Mouse (Mus musculus) hindbrain, postnatal 0 days (tissue): ENCODE data around the gene Rtn3. TPM values are rescaled to one million over a fixed set of nuclear protein-coding genes. Genes with fewer than 3 reads are reported as not detected.
A peak's percentile ranks its signal among the peaks of the same experiment; 100 is the strongest.

Experiments used
- ATAC-seq: fragments of 200-750 bp; cut with Nextera tagmentation; 2 replicates; pipeline ENCODE4 v1.8.0; 2017; ENCODE audit warnings: mild to moderate bottlenecking, moderate TSS enrichment, moderate library complexity
- DNase-seq: peaks from one replicate; pipeline ENCODE4 v3.0.0-alpha.2; 2015; ENCODE audit warnings: low spot score
- H3K27ac ChIP-seq: fragments of 300-500 bp; sonication (generic); 2 replicates; pipeline ENCODE4 v1.5.1; 2014; ENCODE audit warnings: mild to moderate bottlenecking
- H3K27me3 ChIP-seq: fragments of 300-500 bp; sonication (generic); 2 replicates; pipeline ENCODE4 v1.6.1; 2014; ENCODE audit warnings: low read length, mixed read lengths; ENCODE audit not compliant: insufficient read depth
- H3K36me3 ChIP-seq: fragments of 300-500 bp; sonication (generic); 2 replicates; pipeline ENCODE4 v1.6.1; 2014; ENCODE audit warnings: low read length, mixed read lengths; ENCODE audit not compliant: insufficient read depth
- H3K4me1 ChIP-seq: fragments of 300-500 bp; sonication (generic); 2 replicates; pipeline ENCODE4 v1.6.1; 2014; ENCODE audit warnings: antibody characterized with exemption, low read length, mixed read lengths; ENCODE audit not compliant: insufficient read depth
- H3K4me2 ChIP-seq: fragments of 300-500 bp; sonication (generic); 2 replicates; pipeline ENCODE4 v1.6.1; 2014; ENCODE audit warnings: low read depth, mild to moderate bottlenecking, low read length, moderate library complexity, mixed read lengths
- H3K4me3 ChIP-seq: fragments of 300-500 bp; sonication (generic); 2 replicates; pipeline ENCODE4 v1.5.1; 2014; ENCODE audit warnings: low read length
- H3K9ac ChIP-seq: fragments of 300-500 bp; sonication (generic); replicated peaks from 2 replicates; pipeline ENCODE4 v1.6.1; 2014; ENCODE audit warnings: mild to moderate bottlenecking, low read length, moderate library complexity, mixed read lengths
- H3K9me3 ChIP-seq: fragments of 300-500 bp; sonication (generic); 2 replicates; pipeline ENCODE4 v1.6.1; 2016; ENCODE audit warnings: low read length, mixed read lengths
- CTCF ChIP-seq: IDR thresholded peaks from 2 replicates; pipeline ENCODE4 v1.5.1; 2016; ENCODE audit warnings: antibody characterized with exemption, control low read depth, low read depth
- WGBS: fragments of 180-500 bp; shearing (Covaris S2); extraction: QIAGEN DNeasy Blood & Tissue Kit; methylation state at CpG from one replicate; pipeline ENCODE4 v1.1.7; 2014; 5-methylcytosine and 5-hydroxymethylcytosine counted together
- polyA plus RNA-seq: library from polyadenylated mRNA; unstranded; fragments of >200 nt; fragmentation: Nextera tagmentation; extraction: Ambion mirVana; gene quantifications from 2 replicates; pipeline ENCODE4 v1.2.1, GENCODE M21; 2015
- total RNA-seq: library from RNA; depleted of rRNA; stranded (reverse); fragments of >200 nt; gene quantifications from 2 replicates; pipeline ENCODE4 v1.2.3, GENCODE M21; 2014

Rtn3 gene
- total and polyA plus RNA-seq, 2 experiments from 2014 or later: 366 to 704 TPM

DNA sequence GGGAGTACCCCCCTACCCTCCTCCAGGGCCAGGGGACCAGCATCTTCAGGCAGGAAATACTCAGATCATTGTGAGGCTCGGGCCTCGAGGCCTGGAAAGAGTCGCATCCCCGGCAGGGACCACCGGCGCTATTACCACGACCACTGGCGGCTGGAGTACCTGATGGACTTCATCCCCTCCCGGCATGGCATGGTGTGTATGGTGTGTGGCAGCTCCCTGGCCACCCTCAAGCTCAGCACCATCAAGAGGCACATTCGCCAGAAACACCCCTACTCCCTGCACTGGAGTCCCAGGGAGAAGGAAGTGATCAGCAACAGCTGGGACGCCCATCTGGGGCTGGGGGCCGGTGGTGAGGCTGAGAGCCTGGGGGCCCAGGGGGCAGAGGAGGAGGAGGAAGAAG is 63.0 kb downstream of the Rtn3 start:
- Histone ChIP-seq H3K27ac (0 out of 2 replicates have a peak overlapping the region, but pooled peaks have one; percentile 98), H3K9me3 (no peaks in the 10 kb centered on the region), H3K9ac (peak overlapping the region; percentile 94), H3K4me1 (peaks cover 42% of the 10 kb centered on the region), H3K27me3 (no peaks in the 10 kb centered on the region), H3K36me3 (no peaks in the 10 kb centered on the region), H3K4me3 (0 out of 2 replicates have a peak overlapping the region, but pooled peaks have one; percentile 90), H3K4me2 (peak overlapping the region; percentile 88)
- ATAC-seq (no peak), DNase-seq (no peak)
- 36% methylated on average over 12 of the region's 12 CpGs for WGBS
- no peak for TF ChIP-seq CTCF

DNA sequence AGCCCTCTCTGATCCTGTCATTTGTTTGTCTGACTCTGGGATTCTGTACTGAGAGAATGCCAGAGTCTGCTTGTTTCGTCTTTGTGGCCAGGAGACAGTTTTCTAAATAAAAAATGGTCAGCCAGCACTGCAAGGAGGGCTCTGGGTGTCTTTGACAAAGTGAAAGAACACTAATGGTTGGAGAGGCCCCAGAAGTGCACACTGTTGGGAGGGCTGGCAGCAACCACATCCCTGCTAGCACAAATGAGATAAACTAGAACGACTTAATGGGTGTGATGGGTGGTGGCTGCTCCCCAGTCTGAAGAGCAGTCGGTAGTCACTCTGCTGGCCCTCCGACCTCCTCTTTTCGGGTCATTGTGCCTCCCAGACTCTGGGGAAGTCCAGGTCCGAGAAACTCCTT is 63.9 kb downstream of the Rtn3 start:
- WGBS: 17% methylated on average over 6 of the region's 6 CpGs

DNA sequence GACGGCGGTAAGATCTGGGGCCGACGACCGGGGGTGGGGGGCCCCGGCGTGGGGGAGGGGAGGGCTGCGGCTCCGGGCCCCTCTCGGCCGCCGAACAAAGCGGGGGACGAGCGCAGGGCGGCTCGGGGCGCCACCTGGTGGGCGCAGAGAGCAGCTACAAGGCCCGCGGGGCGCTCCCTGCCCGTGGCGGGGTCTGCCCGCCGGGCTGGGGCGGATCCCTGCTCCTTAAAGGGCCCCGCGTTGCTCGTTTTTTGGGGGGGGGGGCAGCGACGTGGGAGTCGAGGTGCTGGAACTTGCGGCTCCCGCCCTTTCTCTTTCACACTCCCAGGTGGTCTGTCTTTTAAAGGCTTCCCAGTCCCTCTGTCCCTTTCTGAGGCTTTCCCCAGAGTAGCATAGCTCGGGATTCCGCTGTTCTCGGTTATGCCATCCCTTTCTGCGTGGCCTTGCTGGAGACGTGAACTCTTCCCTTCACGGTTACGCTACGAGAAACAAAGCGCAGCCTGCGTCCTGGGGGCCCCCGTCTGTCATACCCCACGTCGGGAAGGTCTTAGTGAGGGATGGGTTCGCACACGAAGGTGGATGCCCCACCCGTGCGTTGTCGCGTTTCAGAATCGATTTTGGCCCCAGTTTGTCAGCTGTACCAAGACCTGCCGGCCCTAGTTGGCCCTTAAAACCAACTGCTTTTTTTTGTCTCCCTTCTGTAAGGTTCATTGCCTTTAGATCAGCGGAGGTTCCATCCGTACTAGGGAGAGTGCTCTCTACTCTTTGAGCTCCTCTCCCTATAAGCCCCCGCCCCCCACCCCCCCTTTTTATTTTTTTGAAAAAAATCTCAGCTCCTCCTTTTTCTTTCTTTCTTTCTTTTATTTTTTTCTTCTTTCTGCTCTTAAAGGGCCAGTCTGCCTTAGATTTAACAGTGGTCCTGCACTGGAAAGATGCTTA is 64.9 kb downstream of the Rtn3 start:
- peaks cover 36% of the 10 kb centered on the region for H3K4me1 ChIP-seq

More for the DNA sequence above, 63.9 kb downstream of the Rtn3 start:
- Histone ChIP-seq H3K4me3 (peak overlapping the region; percentile 90), H3K4me2 (peak overlapping the region; percentile 88), H3K36me3 (no peaks in the 10 kb centered on the region), H3K27ac (peak overlapping the region; percentile 98), H3K4me1 (peaks cover 42% of the 10 kb centered on the region), H3K9ac (peak overlapping the region; percentile 94; the same call in 1 of the 2 replicates), H3K27me3 (no peaks in the 10 kb centered on the region), H3K9me3 (no peaks in the 10 kb centered on the region)
- ATAC-seq (no peak), DNase-seq (no peak)
- no peak for TF ChIP-seq CTCF

DNA sequence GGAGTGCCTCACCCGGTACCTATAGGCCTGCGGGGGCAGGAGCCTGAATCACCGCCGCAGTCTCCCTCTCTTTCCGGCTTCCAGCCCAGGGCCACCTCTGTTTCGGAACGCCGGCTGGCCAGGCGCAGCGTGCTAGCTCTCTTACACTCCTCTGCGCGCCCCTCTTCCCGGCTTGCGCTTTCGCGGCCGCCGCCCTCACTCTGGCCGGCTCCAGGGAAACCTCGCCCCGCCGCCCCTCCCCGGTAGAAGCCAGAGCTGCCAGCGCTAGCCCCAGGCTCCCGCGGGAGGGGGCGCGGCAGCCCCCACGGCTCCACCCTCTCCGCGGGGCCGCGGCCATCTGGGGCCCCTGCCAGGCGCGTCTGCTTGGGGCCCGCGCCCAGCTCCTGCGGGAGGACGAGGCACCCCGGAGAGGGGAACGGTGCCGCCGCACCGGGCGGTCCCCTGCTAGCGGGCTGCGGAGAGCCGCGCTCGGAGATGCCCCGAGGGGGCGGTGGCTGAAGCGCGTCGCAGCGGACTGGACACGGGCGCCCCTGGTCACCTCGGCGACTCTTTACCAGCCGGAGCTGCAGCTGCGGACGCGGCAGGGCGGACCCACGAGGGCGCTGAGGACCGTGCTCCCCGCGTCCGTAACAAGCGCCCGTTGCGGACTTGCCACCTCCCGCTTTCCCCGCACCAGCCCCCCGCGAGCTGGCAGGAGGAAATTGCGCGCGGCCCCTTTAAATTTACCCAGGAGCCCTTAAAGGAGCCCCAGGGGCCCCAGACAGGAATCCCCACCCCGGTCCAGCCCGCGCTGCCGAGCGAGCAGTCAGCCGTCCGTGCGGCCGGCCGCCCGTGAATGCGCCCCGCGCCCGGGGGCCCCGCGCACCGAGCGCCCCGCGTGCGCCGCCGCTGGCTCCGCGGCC is 66.0 kb downstream of the Rtn3 start, which contains the start of gene 2700081O15Rik:
2700081O15Rik (plus strand) TSS at position 792 of the 902 bp plus-strand sequence.
- peak within 1 kb of the TSS; percentile 90 for H3K4me3 ChIP-seq
- ATAC-seq (peak; percentile 43), DNase-seq (peak; percentile 87)
- no peaks in the 10 kb centered on the region for H3K9me3 ChIP-seq
- H3K9ac ChIP-seq: peak within 1 kb of the TSS; percentile 94
- no peaks in the 10 kb centered on the region for H3K27me3 ChIP-seq
- H3K27ac ChIP-seq: peak within 1 kb of the TSS; percentile 98
- H3K36me3 ChIP-seq: no peaks in the 10 kb centered on the region
- 1% methylated on average over 82 of the region's 107 CpGs for WGBS
- H3K4me2 ChIP-seq: peak within 1 kb of the TSS; percentile 88
- peaks cover 30% of the 10 kb centered on the region for H3K4me1 ChIP-seq
- no peak; the same call in 1 of the 2 replicates for TF ChIP-seq CTCF

More for the DNA sequence above, 64.9 kb downstream of the Rtn3 start:
- Histone ChIP-seq H3K9me3 (no peaks in the 10 kb centered on the region), H3K27ac (peak overlapping the region; percentile 98), H3K4me2 (peak overlapping the region; percentile 88), H3K27me3 (no peaks in the 10 kb centered on the region), H3K9ac (peak overlapping the region; percentile 94), H3K36me3 (no peaks in the 10 kb centered on the region), H3K4me3 (peak overlapping the region; percentile 90)
- ATAC-seq (peak; percentile 81), DNase-seq (peak; percentile 94)
- TF ChIP-seq CTCF: peak; percentile 60
- WGBS: 0% methylated on average over 35 of the region's 59 CpGs

DNA sequence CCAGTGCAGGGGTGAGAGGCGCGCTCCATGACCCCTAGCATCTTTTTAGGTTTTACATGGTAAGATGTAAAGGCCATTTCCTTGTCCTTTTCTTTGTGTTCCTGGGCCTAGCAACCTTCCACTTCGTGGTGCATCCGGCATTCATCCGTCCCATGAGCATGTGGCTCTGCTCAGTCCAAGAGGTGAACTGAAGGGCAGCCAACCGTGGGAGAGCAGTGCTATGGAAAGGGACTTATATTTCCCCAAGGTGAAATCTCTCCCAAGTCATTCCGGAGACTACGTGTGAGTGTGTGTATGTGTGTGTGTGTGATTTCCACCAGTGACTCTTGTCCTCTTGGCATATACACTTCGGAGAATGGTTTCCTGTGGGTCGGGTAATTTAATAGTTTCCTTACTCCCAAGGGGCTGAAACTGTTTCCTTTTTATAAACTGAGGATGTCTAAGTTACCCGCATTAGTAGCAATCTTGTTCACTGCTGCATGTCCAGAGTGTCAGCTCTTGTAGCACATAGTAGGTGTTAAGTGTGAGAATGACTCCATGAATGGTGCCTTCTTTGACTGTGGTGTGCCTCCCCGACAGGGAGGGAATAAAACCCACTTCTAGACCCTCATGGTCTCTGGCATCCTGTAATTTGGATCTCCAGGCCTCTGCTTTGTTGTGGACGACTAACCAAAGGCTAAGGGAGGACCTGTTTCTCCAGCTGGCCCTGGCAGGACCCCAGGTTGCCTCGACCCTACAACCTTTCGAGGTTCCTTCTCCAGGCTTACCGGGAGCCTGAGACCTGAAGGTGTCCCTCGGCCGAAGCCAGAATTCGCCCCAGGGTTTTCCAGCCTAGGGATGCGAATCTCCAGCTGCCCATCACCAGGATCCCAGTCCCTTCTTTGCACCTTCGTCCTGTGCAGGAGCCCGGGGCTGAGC is 66.9 kb downstream of the Rtn3 start:
- ATAC-seq (no peak), DNase-seq (no peak)
- Histone ChIP-seq H3K27me3 (no peaks in the 10 kb centered on the region), H3K36me3 (no peaks in the 10 kb centered on the region), H3K4me1 (peaks cover 26% of the 10 kb centered on the region), H3K27ac (peak overlapping the region; percentile 98), H3K9ac (peak overlapping the region; percentile 94), H3K4me2 (peak overlapping the region; percentile 88), H3K4me3 (peak overlapping the region; percentile 90), H3K9me3 (no peaks in the 10 kb centered on the region)
- TF ChIP-seq CTCF: no peak
- 32% methylated on average over 22 of the region's 22 CpGs for WGBS
